Comparison of ENCODE assay signal across 8 mouse cellular contexts in genomic region chr10:60279290-60279940, GRCm38 (mm10). TPM values are rescaled to one million over a fixed set of nuclear protein-coding genes. Genes with fewer than 3 reads are reported as not detected.
DNase-seq lines count a peak whose midpoint lies in the region; ATAC-seq and TF ChIP-seq lines count a peak whose summit lies in the region.

No protein-coding gene starts in this region.

- peak overlapping the region; percentile 99 for H3K27ac ChIP-seq in gastrocnemius, adult 2 months
- H3K27ac ChIP-seq in liver, embryonic 14.5 days = no peak overlapping the region

- peaks cover 5 to 27% of the 10 kb centered on the region in 2 experiments for H3K4me1 ChIP-seq in liver, embryonic 14.5 days (replicated peaks; ENCODE audit: control insufficient read depth in 2 of 2, insufficient read depth in 2 of 2, low read length in 1 of 2)

- H3K9me3 ChIP-seq in liver, embryonic 14.5 days (ENCODE audit: control insufficient read depth, low read length) = no peaks in the 10 kb centered on the region

- no peak for ATAC-seq in liver, embryonic 14.5 days (ENCODE audit: insufficient read depth)

- H3K27me3 ChIP-seq in liver, embryonic 14.5 days (ENCODE audit: control insufficient read depth, insufficient read depth, low read length) = no peaks in the 10 kb centered on the region

- intact Hi-C loops in gastrocnemius, adult 2 months (cut with DNase I) = no loop called here

- H3K4me3 ChIP-seq in gastrocnemius, adult 2 months = peak overlapping the region; percentile 83
- H3K4me3 ChIP-seq in liver, embryonic 14.5 days (ENCODE audit: insufficient read depth in 1 of 2, low read depth in 2 of 2, low read length in 2 of 2) = peak overlapping the region; percentile 10 to 72; a peak in 1 of 4 replicates

- no peak for TF ChIP-seq CTCF in gastrocnemius, adult 2 months (IDR thresholded peaks at IDR 0.05)
- TF ChIP-seq CTCF in liver, embryonic 14.5 days (IDR thresholded peaks at IDR 0.05; ENCODE audit: low read depth) = no peak

- peak overlapping the region; percentile 89 for H3K4me2 ChIP-seq in liver, embryonic 14.5 days (ENCODE audit: low read depth)

- WGBS in liver, embryonic 14.5 days (ENCODE audit: insufficient replicate concordance) = 75% methylated on average over 8 of the region's 8 CpGs

- H3K36me3 ChIP-seq in liver, embryonic 14.5 days (replicated peaks; ENCODE audit: control insufficient read depth, insufficient read depth, low read depth) = no peaks in the 10 kb centered on the region

- no peak overlapping the region for H3K9ac ChIP-seq in liver, embryonic 14.5 days (replicated peaks)

- TF ChIP-seq EP300 in liver, embryonic 14.5 days (IDR thresholded peaks at IDR 0.05; ENCODE audit: low read depth) = no peak

- DNase-seq in gastrocnemius, adult 2 months = peak; percentile 39
- no peak for DNase-seq in gastrocnemius, adult 18-20 months (ENCODE audit: low spot score)
- peak; percentile 42 for DNase-seq in urinary bladder, postnatal 14 days (ENCODE audit: low spot score)
- DNase-seq in urinary bladder, postnatal 25 days (ENCODE audit: low spot score) = no peak
- DNase-seq in liver, embryonic 14.5 days (ENCODE audit: low read depth in 3 of 3, low spot score in 3 of 3) = no peak
- peak; percentile 51 to 64 for DNase-seq in thymus, postnatal 36 days
- DNase-seq in adrenal gland, adult 8-10 months = no peak
- DNase-seq in lung, postnatal 25 days (ENCODE audit: low spot score) = no peak

RNA-seq across cellular contexts. Expression of gene Psap, which starts 2.0 kb away (rescaled TPM):
- total RNA-seq in gastrocnemius, adult 2 months (2021) = 100 to 1,000 TPM; 730 to 837 TPM
- total RNA-seq in gastrocnemius, adult 18-20 months (2021) = 100 to 1,000 TPM; 764 to 769 TPM
- 146 and 172 TPM in 2 replicates for polyA plus RNA-seq in liver, embryonic 14.5 days (2012; rRNA removed)
- polyA plus RNA-seq in liver, embryonic 14.5 days (2014; fragmentation: Nextera tagmentation; extraction: Ambion mirVana) = 45.6 and 46.0 TPM in 2 replicates
- total RNA-seq in adrenal gland, adult 8-10 months (2022) = 1,000 to 10,000 TPM; 1,117 to 1,520 (median 1,260) TPM

Comparison
In these comparisons a context has a peak if more than half of its experiments do, and no peak if none do; other contexts are left out.
1. DNase-seq: peak in gastrocnemius, adult 2 months (single experiment), urinary bladder, postnatal 14 days (single experiment) and thymus, postnatal 36 days (2 of 2); none in gastrocnemius, adult 18-20 months (single experiment), urinary bladder, postnatal 25 days (single experiment), liver, embryonic 14.5 days (0 of 3), adrenal gland, adult 8-10 months (single experiment) and lung, postnatal 25 days (single experiment).